Mouse (Mus musculus) kidney, adult 2 months (tissue): ENCODE measurements around the gene Itgav. TPM values are rescaled to one million over a fixed set of nuclear protein-coding genes. Genes with fewer than 3 reads are reported as not detected.

Source experiments
- DNase-seq: peaks from one replicate; pipeline ENCODE4 v3.0.0; 2021
- H3K27ac ChIP-seq: fragments of 200-500 bp; 2 replicates; pipeline ENCODE4 v1.5.1; 2012; ENCODE audit warnings: low read depth, low read length, control low read depth, inconsistent platforms; ENCODE audit not compliant: insufficient read depth
- H3K27me3 ChIP-seq: fragments of 200-500 bp; replicated peaks from 2 replicates; pipeline ENCODE4 v1.6.1; 2012; ENCODE audit warnings: mild to moderate bottlenecking, moderate library complexity, low read length, inconsistent platforms; ENCODE audit not compliant: control insufficient read depth, insufficient read depth
- H3K36me3 ChIP-seq: fragments of 200-500 bp; 2 replicates; pipeline ENCODE4 v1.6.1; 2012; ENCODE audit warnings: mild to moderate bottlenecking, moderate library complexity, low read length, inconsistent platforms; ENCODE audit not compliant: control insufficient read depth, insufficient read depth
- H3K4me1 ChIP-seq: fragments of 200-500 bp; 2 replicates; pipeline ENCODE4 v1.6.1; 2011; ENCODE audit warnings: low read length; ENCODE audit not compliant: control insufficient read depth, insufficient read depth
- H3K4me3 ChIP-seq: fragments of 200-500 bp; 2 replicates; pipeline ENCODE4 v1.5.1; 2011; ENCODE audit warnings: mild to moderate bottlenecking, low read depth, low read length, control low read depth; ENCODE audit not compliant: insufficient read depth
- CTCF ChIP-seq: fragments of 200-500 bp; conservative IDR thresholded peaks from 2 replicates; pipeline ENCODE4 v1.5.1; 2011; ENCODE audit warnings: low read depth, mild to moderate bottlenecking, control low read depth, low read length, moderate library complexity, mixed read lengths; ENCODE audit not compliant: insufficient read depth, insufficient read length
- POLR2A ChIP-seq: fragments of 200-500 bp; IDR thresholded peaks from one replicate; pipeline ENCODE4 v1.6.1; 2011; ENCODE audit warnings: low read depth, low read length, control low read depth
- WGBS: fragments of 180-500 bp; shearing (Covaris S2); methylation state at CpG from one replicate; pipeline ENCODE4 v1.1.7; 2018; 5-methylcytosine and 5-hydroxymethylcytosine counted together
- polyA plus RNA-seq: library from polyadenylated mRNA; depleted of rRNA; stranded (reverse); fragments of >200 nt; gene quantifications from 2 replicates; pipeline ENCODE4 v1.2.3, GENCODE M21; 2012

The Itgav gene
- polyA plus RNA-seq, 1 experiment = 75.9 TPM

- Histone ChIP-seq H3K27me3 (no peaks in the 10 kb centered on the region), H3K4me3 (no peak overlapping the region), H3K36me3 (no peaks in the 10 kb centered on the region), H3K4me1 (peaks cover 4% of the 10 kb centered on the region; the same call in 1 of the 2 replicates), H3K27ac (no peak overlapping the region)
- 32% methylated on average over 8 of the region's 8 CpGs for WGBS
- no peak for TF ChIP-seq CTCF
- TF ChIP-seq POLR2A = no peak
- no peak for DNase-seq
These were observed 41.9 kb upstream of the Itgav start for GRCm38 (mm10) chr2:83682282-83682681.

- DNase-seq = no peak
- no peaks in the 10 kb centered on the region for H3K27me3 ChIP-seq
- no peak overlapping the region for H3K4me3 ChIP-seq
- peaks cover 4% of the 10 kb centered on the region; the same call in 1 of the 2 replicates for H3K4me1 ChIP-seq
- TF ChIP-seq CTCF (no peak), POLR2A (no peak)
- no peaks in the 10 kb centered on the region for H3K36me3 ChIP-seq
- H3K27ac ChIP-seq = no peak overlapping the region
- WGBS = 80% methylated on average over 9 of the region's 9 CpGs
These were observed 40.3 kb upstream of the Itgav start for GRCm38 (mm10) chr2:83683731-83684519.

- 85% methylated on average over 8 of the region's 8 CpGs for WGBS
- DNase-seq = no peak
- H3K4me1 ChIP-seq = peaks cover 4% of the 10 kb centered on the region; the same call in 1 of the 2 replicates
- H3K4me3 ChIP-seq = no peak overlapping the region
- H3K27ac ChIP-seq = no peak overlapping the region
- H3K36me3 ChIP-seq = no peaks in the 10 kb centered on the region
- H3K27me3 ChIP-seq = no peaks in the 10 kb centered on the region
- TF ChIP-seq POLR2A (no peak), CTCF (no peak)
These were observed 39.5 kb upstream of the Itgav start for GRCm38 (mm10) chr2:83684691-83685090.

- DNase-seq = no peak
- H3K27me3 ChIP-seq = no peaks in the 10 kb centered on the region
- 77% methylated on average over 2 of the region's 2 CpGs for WGBS
- no peaks in the 10 kb centered on the region for H3K36me3 ChIP-seq
- TF ChIP-seq CTCF (no peak), POLR2A (no peak)
- peaks cover 8% of the 10 kb centered on the region; the same call in 1 of the 2 replicates for H3K4me1 ChIP-seq
- no peak overlapping the region for H3K27ac ChIP-seq
- no peak overlapping the region for H3K4me3 ChIP-seq
These were observed 33.8 kb upstream of the Itgav start for GRCm38 (mm10) chr2:83690372-83690771.

GRCm38 (mm10) chr2:83692651-83693545 is 31.3 kb upstream of the Itgav start:
- Histone ChIP-seq H3K36me3 (no peaks in the 10 kb centered on the region), H3K27me3 (no peaks in the 10 kb centered on the region), H3K27ac (peak overlapping the region; percentile 63), H3K4me3 (no peak overlapping the region), H3K4me1 (peaks cover 8% of the 10 kb centered on the region; the same call in 1 of the 2 replicates)
- DNase-seq = peak; percentile 90
- 35% methylated on average over 10 of the region's 10 CpGs for WGBS
- TF ChIP-seq POLR2A = no peak
- no peak for TF ChIP-seq CTCF

GRCm38 (mm10) chr2:83694061-83694460 is 30.1 kb upstream of the Itgav start:
- DNase-seq = no peak
- Histone ChIP-seq H3K4me1 (peaks cover 8% of the 10 kb centered on the region; the same call in 1 of the 2 replicates), H3K36me3 (no peaks in the 10 kb centered on the region), H3K27me3 (no peaks in the 10 kb centered on the region), H3K27ac (no peak overlapping the region), H3K4me3 (no peak overlapping the region)
- no peak for TF ChIP-seq CTCF
- TF ChIP-seq POLR2A = no peak
- WGBS = 69% methylated on average over 7 of the region's 7 CpGs
